Mouse (Mus musculus): ENCODE results near the gene Nars2. TPM values are rescaled to one million over a fixed set of nuclear protein-coding genes. Genes with fewer than 3 reads are reported as not detected.

Gene Nars2
- total RNA-seq, 2 experiments from 2014 or later = 14.8 to 21.0 TPM

GRCm38 (mm10) chr7:96970359-96970758, 19.1 kb downstream of the Nars2 start:
- DNase-seq (ENCODE audit: low spot score in 2 of 2) = no peak

DNA sequence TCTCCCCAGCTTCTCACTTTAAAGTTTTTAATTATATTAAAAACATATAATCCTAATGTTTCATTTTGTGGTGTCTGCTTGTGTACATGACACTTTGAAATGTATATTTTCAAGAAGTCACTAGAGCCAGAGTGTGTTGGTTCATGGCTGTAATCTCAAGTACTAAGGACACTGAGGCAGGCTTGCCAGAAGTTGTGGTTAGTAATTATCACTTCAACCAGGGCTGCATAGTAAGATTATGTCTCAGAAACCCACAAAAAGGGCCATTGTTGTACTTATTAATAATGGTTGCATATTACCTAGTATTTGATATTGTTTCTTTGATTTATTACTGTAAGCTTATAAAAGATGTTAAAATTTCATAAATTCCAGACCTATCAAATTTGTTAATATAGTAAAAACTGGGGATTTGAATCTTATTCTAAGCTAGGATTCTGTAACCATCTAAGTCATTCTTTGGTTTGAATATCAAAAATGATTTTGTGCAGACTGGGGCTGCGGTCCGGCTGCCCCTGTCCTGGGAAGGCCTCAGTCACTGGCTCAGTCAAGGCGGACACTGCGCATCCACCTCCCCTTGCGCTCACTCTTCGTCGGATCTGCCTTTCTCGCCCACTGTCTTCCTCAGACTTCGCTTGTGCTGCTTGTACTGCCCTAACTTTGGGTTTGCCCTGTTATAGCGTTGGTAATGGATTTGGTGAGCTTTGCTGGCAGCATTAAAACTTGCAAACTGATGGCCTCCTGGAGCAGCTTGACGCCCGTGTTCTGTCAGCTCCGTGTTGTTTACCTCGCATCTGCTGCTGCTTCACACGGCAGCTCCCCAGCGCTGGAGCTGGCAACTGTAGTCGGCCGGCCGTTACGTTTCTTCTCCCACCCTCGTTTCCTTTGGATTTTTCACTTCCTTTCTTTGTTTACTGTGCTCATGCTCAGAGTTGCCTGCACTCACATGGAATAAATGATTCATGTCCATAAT, 20.0 kb downstream of the Nars2 start:
- no peak for DNase-seq (ENCODE audit: low spot score in 2 of 2)

GRCm38 (mm10) chr7:96972138-96972904, 21.0 kb downstream of the Nars2 start:
- no peak for DNase-seq (ENCODE audit: low spot score in 2 of 2)

- DNase-seq (ENCODE audit: low spot score in 2 of 2) = no peak
Measured at GRCm38 (mm10) chr7:96975914-96976313, 24.6 kb downstream of the Nars2 start.

GRCm38 (mm10) chr7:96977209-96977608, 25.9 kb downstream of the Nars2 start:
- DNase-seq (ENCODE audit: low spot score in 2 of 2) = no peak

GRCm38 (mm10) chr7:96981366-96981765, 30.1 kb downstream of the Nars2 start:
- DNase-seq (ENCODE audit: low spot score in 2 of 2) = no peak

DNA sequence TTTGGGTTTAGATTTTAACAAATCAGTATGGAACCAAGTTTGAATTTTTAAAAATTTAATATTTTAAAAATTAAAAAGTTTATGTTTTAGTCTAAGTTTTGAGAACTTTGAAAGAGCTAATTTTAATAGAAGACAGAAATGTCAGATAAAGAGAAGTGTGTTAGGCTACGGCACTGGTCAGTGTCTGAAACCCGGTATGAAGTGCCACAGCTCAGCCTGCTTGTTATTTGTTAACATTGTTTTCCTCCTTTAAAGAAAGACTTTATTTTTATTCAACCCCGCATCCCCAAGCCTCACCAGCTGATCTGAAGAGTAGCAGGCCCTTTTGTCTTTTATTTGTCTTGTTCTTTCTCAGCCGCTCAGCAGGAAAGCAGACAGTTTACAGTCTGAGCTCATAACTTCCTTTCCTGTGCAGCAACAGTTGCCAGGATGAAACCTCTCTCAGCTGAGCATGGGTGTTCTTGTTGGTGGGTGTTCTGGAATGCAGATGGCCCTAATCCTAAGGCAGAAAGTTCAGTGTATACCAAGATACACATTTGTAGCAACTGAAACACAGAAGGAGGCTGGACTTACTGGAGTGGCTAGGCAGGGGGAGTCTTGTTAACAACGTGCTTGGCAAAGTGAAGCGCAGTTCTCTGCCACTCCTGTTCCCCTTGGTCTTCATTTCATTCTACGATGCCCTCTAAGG, 32.5 kb downstream of the Nars2 start:
- no peak for DNase-seq (ENCODE audit: low spot score in 2 of 2)

DNA sequence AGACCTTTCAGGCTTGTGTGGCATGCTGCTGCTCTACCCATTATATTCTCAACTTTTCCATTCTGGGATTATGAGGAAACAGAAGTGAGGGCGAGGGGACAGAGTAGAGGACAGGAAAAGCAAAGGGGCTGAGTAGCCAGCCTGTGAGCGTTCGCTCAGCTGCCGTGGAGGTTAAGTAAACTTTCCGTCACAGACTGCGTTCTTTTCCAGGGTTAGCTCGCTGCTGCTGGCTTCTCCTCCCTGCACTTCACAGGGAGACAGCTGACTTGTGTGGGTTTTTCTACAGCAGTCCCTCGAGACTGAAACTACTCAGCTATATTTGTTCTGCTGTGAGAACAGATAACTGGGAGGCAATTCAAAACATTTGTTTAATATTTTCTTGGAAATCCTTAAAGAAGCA, 34.5 kb downstream of the Nars2 start:
- peak in 1 of 2 experiments; percentile 15 for DNase-seq (ENCODE audit: low spot score in 2 of 2)

DNA sequence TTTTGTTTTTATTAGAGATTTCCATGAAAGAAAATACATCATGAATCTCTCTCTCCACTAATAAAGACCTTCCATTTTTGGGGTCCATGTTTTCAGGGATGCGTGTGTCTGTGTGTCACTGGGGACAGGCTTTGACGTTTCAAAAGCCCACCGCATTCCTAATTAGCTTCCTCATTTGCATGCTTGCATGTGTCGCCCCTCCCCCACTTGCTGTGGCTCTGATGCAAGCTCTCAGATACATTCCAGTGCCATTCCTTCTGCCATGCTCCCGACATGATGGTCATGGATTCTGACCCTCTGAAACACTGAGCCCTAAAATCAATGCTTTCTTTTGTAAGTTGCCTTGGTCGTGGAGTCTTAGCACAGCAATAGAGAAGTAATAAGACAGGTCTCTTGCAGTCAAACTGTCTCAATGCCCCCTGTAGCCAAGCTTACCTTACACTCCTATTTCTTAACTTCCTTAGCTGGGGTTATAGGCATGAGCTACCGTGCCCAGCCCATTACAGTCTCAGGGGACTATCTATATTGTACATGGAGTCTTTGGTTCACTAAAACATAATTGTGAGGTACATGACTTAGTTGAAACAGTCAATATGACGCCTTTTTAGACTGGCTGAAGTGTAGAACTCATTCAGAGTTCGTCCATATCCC, 35.6 kb downstream of the Nars2 start:
- DNase-seq (ENCODE audit: low spot score in 2 of 2) = no peak

DNA sequence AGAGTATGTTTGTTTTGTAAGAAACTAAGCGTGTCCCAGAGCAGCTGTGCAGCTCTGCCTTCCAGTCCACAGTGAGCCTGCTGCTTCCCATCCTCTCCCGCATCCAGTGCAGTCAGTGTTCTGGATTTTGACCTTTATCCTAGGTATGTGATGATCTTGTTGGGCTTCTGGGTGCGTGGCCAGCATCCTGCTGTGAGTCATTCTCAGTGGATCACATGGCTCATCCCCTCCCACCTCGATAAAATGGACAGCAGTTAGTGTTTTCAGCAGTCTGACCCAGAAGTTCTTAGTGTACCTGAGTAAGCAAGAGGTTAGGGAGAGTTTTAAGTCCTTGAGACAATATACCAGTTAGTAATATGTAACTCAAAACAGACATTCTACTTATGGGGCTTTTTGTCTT, 36.4 kb downstream of the Nars2 start:
- DNase-seq (ENCODE audit: low spot score in 2 of 2) = no peak

GRCm38 (mm10) chr7:97012956-97013355, 61.7 kb downstream of the Nars2 start:
- peak; percentile 33 to 34 for DNase-seq (ENCODE audit: low spot score in 2 of 2)

DNA sequence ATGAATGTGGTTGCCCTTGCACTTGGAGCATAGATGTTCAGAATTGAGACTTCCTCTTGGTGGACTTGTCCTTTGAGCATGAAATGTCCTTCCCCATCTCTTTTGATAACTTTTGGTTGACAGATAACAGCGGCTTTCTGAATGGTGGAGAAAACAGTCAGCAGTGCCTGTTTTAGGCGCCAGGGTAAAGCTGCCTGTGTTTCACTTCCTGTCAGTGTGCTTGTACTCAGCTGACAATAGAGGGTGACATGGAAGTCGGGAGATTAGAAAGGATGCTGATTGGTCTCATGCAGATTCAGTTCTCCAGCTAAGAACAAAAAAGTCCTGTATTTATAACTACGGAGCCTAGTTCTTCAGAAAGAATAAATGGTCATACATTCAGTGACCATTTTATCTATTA, 66.7 kb downstream of the Nars2 start:
- DNase-seq (ENCODE audit: low spot score in 2 of 2) = no peak

GRCm38 (mm10) chr7:97018418-97018817, 67.1 kb downstream of the Nars2 start:
- no peak for DNase-seq (ENCODE audit: low spot score in 2 of 2)

DNA sequence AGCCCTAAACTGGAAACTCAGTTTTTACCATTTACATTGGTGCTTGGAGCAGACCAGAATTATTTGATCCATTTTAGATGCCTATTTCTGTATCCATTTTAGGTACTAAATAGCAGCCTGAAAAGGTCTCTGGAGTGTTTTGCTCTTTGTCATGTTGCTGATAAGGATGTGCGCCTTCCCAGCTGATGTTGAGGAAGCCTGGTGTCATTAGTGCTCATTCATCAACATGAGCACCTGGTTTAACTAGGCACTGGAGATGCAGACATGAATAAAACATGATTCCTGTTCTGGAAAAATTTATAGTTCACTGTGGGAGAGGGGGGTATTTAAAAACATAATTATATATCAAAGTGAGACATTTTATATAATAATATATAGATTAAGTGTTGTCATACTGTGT, 68.0 kb downstream of the Nars2 start:
- no peak for DNase-seq (ENCODE audit: low spot score in 2 of 2)

DNA sequence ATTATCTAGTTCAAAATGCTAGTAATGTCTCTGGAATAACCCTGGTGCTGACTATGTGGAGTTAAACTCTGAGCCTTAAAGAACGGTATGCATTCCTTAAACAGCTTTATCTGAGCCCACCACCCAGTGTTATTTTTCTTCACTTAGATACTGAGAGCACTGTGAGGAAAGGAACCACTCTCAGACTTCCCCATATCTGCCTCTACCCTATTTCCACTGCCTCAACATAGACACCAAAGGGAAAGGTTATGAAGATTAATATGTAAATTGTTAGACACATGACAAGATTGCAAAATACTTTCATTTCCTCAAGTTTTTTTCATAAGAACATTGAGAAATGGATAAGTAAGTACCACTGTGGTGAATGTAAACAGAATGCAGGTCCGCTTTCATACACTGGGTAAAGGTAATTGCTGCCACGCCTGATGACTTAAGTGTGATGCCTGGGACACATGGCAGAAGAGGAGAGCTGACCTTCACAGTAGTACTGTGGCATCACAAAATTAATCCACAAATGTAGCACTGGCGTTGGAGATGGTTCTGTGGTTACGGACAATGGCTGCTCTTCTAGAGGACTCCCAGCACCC, 75.6 kb downstream of the Nars2 start:
- no peak for DNase-seq (ENCODE audit: low spot score in 2 of 2)

GRCm38 (mm10) chr7:97029151-97029550, 77.8 kb downstream of the Nars2 start:
- DNase-seq (ENCODE audit: low spot score in 2 of 2) = no peak

- no peak for DNase-seq (ENCODE audit: low spot score in 2 of 2)
Measured at GRCm38 (mm10) chr7:97032412-97032811, 81.1 kb downstream of the Nars2 start.

GRCm38 (mm10) chr7:97039641-97040040, 88.3 kb downstream of the Nars2 start:
- no peak for DNase-seq (ENCODE audit: low spot score in 2 of 2)

- no peak for DNase-seq (ENCODE audit: low spot score in 2 of 2)
Measured at GRCm38 (mm10) chr7:97041868-97042449, 90.7 kb downstream of the Nars2 start.

DNA sequence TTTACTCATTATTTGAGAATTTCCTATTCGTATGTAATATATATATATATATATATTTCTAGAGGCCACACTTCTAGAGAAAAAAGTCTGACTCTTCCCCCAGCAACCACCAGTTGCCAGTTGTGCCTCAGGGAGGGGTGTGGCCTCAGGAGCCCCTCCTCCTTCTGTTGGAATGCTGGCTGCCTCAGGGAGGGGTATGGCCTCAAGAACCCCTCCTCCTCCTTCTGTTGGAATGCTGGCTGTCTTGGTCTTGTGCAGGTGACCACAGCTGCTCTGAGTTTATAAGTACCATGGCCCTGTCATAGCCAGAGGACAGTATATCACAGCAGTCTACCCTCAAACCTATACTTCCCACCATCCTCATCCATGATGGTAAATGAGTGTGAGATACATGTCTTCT, 91.7 kb downstream of the Nars2 start:
- DNase-seq (ENCODE audit: low spot score in 2 of 2) = no peak
